Mouse (Mus musculus) gastrocnemius, adult 2 months (tissue): Measurements from ENCODE around the gene Uhrf1bp1. TPM values are rescaled to one million over a fixed set of nuclear protein-coding genes. Genes with fewer than 3 reads are reported as not detected.
A peak's percentile ranks its signal among the peaks of the same experiment; 100 is the strongest.
"Not testable (repeated sequence)": the region's sequence is repeated elsewhere in the genome, so short reads cannot be mapped to it uniquely, and the experiment has no call there.

ENCODE experiments used
- DNase-seq: peaks from one replicate; pipeline ENCODE4 v3.0.0; 2022
- H3K27ac ChIP-seq: fragments of 200-600 bp; 2 replicates; pipeline ENCODE4 v1.8.1; 2022; ENCODE audit warnings: mild to moderate bottlenecking
- H3K4me3 ChIP-seq: fragments of 200-600 bp; 2 replicates; pipeline ENCODE4 v1.8.1; 2022; ENCODE audit warnings: mild to moderate bottlenecking, moderate library complexity
- CTCF ChIP-seq: fragments of 200-600 bp; IDR thresholded peaks from 2 replicates; pipeline ENCODE4 v1.8.1; 2022; ENCODE audit warnings: antibody characterized with exemption, mild to moderate bottlenecking, moderate library complexity
- intact Hi-C: fragments of 180-260 bp; cut with DNase I; formaldehyde crosslinking; loops from one replicate; pipeline ENCODE4 v1.15.1; 2025
- total RNA-seq, 2 experiments: library from RNA; stranded (reverse); gene quantifications; 2 replicates each; pipeline ENCODE4 v1.2.3; 2021

Gene Uhrf1bp1
- total RNA-seq, 2 experiments from 2014 or later, result 25.9 to 26.0 TPM

DNA sequence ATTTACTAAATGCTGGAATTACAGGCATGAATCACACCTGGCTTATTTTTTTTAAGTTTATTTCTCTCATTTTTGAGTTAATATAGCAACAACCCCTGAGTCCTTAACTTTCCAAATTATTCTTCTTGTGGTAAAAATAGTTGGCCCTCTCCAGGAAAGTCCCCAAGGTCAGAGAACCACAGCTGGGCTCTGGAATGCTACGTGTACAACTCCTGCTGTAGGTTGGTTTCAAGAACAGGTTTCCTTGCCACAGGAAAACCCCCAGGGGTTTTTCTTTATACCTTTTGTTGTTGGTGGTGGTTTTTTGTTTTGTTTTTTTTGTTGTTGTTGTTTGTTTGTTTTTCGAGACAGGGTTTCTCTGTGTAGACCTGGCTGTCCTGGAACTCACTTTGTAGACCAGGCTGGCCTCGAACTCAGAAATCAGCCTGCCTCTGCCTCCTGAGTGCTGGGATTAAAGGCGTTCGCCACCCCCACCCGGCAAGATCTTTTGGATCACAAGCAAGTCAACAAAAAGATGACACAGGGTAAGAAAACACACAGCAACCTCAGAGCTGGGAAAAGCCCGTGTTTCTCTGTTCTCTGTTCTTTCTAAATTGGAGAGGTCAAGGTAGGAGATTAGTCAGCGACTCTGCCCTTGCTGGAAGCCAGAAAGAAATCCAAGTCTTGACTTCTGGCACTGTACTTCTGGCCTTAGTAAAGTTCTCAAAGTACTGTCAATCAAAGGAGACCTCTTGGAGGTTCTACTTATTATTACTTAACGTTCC lies 32.9 kb upstream of the Uhrf1bp1 start:
- DNase-seq, result no peak
- Histone ChIP-seq H3K27ac (no peak overlapping the region), H3K4me3 (no peak overlapping the region)
- intact Hi-C loops, result no loop called here
- TF ChIP-seq CTCF, result no peak

DNA sequence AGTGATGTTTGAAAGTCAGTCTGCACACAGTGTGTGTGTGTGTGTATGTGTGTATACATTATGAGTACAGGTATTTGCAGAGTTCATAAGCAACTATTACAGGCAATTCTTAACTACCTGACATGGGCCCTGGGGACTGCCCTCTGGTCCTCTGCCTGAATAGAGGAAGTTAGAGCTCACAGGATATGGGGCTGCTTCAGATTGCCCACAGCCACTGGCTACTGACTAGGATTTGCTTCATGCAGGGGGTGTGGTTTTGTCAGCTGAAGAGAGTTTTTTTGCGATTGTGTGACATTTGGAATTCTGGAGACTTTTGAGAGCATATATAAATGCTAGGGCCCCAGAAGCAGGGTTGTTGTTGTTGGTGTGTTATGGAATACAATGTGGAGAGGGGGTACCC lies 31.3 kb upstream of the Uhrf1bp1 start:
- DNase-seq, result no peak
- Histone ChIP-seq H3K27ac (no peak overlapping the region), H3K4me3 (no peak overlapping the region)
- no peak for TF ChIP-seq CTCF
- intact Hi-C loops, result no loop called here

DNA sequence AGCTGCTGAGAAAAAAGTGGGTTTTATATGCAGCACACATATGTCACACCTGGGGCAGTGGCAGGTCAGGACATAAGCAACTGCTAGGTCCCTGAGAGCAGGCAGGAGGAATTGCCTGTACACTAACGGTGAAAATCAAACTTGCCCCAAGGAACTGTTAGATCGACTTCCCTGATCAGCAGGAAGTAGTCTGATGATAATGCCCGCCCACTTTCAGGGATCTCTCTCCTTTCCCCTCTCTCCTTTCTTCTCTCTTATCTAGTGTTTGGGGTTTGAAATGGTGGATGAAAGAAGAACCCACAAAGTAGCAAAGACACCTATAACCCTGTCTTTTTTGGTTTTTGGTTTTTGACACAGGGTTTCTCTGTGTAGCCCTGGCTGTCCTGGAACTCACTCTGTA lies 30.7 kb upstream of the Uhrf1bp1 start:
- H3K27ac ChIP-seq, result peak overlapping the region; percentile 25; the same call in 1 of the 2 replicates
- intact Hi-C loops, result no loop called here
- H3K4me3 ChIP-seq, result no peak overlapping the region; the same call in 1 of the 2 replicates
- DNase-seq, result no peak
- no peak for TF ChIP-seq CTCF

DNA sequence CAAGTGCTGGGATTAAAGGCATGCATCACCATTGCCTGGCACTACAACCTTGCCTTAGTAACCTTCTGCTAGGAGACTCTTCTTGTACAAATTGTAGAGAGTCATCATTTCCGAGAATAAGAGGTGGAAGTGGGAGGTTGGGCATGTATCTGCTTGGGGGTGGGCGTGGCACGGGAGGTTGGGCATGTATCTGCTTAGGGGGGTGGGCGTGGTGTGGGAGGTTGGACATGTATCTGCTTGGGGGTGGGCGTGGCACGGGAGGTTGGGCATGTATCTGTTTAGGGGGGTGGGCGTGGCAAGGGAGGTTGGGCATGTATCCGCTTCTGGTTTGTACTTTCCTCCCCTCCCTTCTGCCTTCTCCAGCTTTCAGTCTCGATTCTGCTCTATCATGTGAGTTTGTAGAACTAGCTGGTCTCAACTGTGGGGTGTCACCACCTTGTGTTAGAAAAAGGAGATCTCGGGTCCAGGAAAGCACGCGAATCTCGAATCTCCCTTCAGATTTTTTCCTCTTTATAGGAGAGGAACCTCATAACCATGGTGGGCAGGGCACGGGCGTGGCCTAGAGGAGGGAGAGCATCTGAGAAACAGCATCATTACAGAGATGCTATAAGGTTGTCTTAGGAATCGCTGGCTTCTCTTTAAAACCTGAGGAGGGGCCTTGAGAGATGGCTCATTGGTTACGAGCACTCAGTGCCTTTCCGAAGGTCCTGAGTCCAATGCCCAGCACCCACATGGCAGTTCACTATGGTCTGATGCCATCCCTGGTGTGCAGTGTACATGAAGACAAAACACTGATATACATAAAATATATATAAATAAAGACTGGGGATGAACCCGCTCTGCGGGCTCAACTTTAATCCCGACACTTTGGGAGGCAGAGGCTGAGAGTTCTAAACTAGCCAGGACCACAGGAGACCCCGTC lies 30.0 kb upstream of the Uhrf1bp1 start:
- H3K4me3 ChIP-seq, result peak overlapping the region; percentile 54
- peak overlapping the region; percentile 71 for H3K27ac ChIP-seq
- intact Hi-C loops, result no loop called here
- peak; percentile 65 for DNase-seq
- no peak for TF ChIP-seq CTCF

DNA sequence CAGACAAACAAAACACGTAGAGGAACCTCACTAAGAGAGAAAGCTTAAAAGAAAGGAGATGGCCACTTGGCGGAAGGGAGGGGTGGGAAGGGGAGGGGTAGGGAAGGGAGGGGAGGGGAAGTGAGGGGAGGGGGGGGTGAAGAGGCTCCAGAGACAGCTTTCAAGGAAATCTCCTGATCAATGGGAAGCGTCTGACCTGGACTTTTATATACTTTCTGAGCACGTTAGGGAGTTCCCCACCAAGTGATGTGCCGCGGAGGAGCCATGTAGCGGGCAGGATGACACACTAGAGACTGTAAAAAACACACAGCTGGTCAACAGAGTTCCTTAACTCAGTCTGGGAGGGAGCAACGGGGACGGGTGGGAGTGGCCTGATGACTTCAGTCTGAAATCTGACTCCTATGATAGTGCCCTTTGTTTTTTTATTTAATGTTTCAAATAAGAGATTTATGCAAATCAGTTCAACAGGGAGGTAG lies 29.3 kb upstream of the Uhrf1bp1 start:
- Histone ChIP-seq H3K4me3 (peak overlapping the region; percentile 54), H3K27ac (peak overlapping the region; percentile 71)
- TF ChIP-seq CTCF, result no peak
- DNase-seq, result peak; percentile 41
- intact Hi-C loops, result no loop called here

DNA sequence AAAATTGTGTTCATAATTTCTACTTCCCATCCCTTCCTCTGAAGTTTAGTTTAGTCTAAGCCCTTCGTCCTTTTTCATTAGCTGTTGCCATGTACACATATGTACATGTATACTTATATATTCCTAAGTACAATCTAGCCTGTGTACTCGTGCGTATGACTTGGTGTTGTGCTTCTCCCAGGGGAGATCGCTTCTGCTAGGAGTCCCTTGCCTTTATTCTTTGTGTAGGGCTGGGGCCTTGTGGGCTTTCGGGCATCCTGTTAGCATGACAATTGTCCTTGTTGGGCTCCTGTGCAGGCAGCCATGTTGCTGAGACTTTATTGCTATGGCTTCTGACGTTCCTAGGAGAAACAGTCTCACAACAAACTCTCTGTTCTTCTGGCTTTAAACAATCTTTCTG lies 28.7 kb upstream of the Uhrf1bp1 start:
- Histone ChIP-seq H3K4me3 (no peak overlapping the region; the same call in 1 of the 2 replicates), H3K27ac (peak overlapping the region; percentile 52; the same call in 1 of the 2 replicates)
- TF ChIP-seq CTCF, result no peak
- intact Hi-C loops, result no loop called here
- DNase-seq, result no peak

DNA sequence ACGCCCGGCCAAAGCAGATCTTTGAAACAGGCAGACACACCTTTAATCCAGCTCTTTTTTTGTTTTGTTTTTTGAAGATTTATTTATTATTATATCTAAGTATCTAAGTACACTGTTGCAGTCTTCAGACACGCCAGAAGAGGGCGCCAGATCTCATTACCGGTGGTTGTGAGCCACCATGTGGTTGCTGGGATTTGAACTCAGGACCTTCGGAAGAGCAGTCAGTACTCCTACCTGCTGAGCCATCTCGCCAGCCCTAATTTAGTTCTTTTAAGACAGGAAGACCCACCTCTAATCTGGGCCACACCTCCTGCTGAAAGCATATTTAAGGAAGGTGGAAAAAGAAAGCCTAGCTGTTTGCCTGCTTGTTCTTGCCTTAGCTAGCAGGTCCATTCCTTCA lies 25.8 kb upstream of the Uhrf1bp1 start:
- no peak overlapping the region for H3K27ac ChIP-seq
- H3K4me3 ChIP-seq, result no peak overlapping the region
- TF ChIP-seq CTCF, result peak; percentile 54
- intact Hi-C loops, result no loop called here
- no peak for DNase-seq

DNA sequence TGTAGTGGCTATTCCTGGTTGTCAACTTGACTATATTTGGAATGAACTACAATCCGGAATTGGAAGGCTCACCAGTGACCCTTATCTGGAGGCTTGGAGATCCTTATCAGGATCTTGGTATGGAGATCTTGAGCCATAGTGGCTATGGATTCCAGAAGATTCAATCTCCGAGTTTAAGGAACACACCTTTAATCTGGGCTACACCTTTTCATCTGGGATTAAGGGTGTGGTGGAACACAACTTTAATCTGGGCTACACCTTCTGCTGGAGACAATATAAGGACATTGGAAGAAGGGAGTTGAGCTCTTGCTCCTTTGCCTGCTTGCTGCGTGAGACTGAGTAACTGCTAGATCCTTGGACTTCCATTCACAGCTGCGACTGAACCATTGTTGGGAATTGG lies 18.4 kb upstream of the Uhrf1bp1 start, which contains the start of gene Snrpc:
Gene Snrpc, plus strand, starts transcription at position 301 of the 400 bp plus-strand sequence.
- H3K27ac ChIP-seq, result peak within 1 kb of the TSS; percentile 92; the same call in 1 of the 2 replicates
- DNase-seq, H3K4me3 ChIP-seq, intact Hi-C loops: not testable (repeated sequence)

DNA sequence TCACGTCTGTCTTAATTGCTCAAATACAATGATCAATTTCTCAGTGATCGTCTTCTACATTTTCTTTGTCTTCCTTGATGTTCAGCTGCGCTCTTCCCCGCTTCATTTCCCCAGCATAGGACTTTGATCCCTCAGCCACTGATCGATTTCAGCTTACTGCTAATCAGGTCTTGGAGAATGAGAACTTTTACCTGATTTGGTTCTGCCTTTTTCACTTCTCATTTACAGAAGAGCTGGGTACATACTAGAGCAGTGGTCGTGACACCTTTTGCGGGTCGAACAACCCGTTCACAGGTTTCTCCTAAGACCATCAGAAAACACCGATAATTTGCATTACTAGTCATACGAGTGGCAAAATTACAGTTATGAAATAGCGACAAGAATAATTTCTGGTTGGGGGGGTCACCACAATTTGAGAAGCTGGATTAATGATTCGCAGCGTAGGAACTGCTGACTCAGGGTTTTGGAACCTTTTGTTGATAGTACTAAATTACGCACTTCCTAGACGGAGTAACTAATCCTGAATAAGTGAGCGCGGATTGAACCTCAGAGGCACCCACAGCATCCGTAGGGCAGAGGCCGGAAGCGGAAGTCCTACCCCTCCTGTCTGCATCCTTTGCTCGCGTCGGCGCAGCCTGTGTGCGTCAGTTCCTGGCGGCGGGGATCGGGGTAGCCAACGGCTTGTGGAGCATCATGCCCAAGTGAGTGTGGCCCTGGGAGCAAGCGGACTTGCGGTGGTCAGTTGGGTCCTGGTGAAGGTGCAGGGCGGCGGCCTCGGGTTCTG lies 16.6 kb upstream of the Uhrf1bp1 start:
- intact Hi-C loops, result loop anchor here (1.0 to 5.0 kb wide), 2 partner anchors 18 to 68 kb away; partner anchors contain the start of genes Anks1 and Taf11
- H3K27ac ChIP-seq, result peak overlapping the region; percentile 92

DNA sequence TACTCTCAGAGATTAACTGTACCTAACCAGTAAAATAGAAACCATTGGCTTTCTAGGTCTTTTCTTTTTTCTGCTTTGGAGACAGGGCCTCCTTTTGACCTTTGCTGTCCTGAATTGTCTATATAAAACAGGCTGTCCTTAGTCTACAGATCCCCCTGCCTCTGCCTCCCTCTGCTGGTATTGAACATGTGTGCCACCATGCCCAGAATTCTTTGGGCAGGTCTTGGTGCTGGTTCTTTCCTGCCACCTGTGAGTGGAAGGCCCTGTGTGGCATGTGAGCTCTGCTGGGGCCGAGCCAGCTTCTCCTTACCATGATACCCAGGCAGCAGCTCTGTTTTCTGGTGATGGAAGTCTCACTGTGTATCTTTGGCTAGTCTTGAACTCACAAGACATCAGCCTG lies 7.9 kb upstream of the Uhrf1bp1 start:
- intact Hi-C loops, result no loop called here
- TF ChIP-seq CTCF, result no peak
- Histone ChIP-seq H3K27ac (no peak overlapping the region), H3K4me3 (no peak overlapping the region)
- no peak for DNase-seq

More for the DNA sequence above, 16.6 kb upstream of the Uhrf1bp1 start:
- peak; percentile 97 for DNase-seq
- peak; percentile 2; the same call in 1 of the 2 replicates for TF ChIP-seq CTCF
- peak overlapping the region; percentile 99 for H3K4me3 ChIP-seq

DNA sequence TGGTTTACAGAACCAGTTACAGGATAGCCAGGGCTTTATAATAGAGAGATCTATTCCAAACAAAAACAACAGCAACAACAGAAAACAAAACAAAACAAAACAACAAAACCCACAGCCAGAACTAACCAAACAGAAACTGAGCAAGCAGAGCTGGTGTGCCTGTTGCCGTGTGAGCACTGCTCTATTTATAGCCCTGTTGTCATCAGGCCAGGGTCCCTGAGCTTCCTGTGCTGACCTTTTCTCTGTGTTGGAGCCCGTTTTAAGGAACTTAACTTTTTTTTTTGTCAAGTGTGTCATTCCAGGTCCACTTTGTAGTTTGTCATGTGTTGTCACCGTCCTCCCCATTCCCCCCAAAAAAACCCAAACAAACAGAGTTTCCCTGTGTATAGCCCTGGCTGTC lies 5.2 kb upstream of the Uhrf1bp1 start:
- no peak for TF ChIP-seq CTCF
- peak; percentile 61 for DNase-seq
- peak overlapping the region; percentile 46 for H3K4me3 ChIP-seq
- intact Hi-C loops, result no loop called here
- peak overlapping the region; percentile 86 for H3K27ac ChIP-seq
